Mouse (Mus musculus): ENCODE measurements around the gene Col6a1. TPM values are rescaled to one million over a fixed set of nuclear protein-coding genes. Genes with fewer than 3 reads are reported as not detected.
"Not testable (repeated sequence)": the region's sequence is repeated elsewhere in the genome, so short reads cannot be mapped to it uniquely, and the experiment has no call there.

Gene Col6a1
- 14.1 and 14.4 TPM in 2 replicates for polyA plus RNA-seq (2016; fragmentation: Nextera tagmentation; extraction: Ambion mirVana)

DNA sequence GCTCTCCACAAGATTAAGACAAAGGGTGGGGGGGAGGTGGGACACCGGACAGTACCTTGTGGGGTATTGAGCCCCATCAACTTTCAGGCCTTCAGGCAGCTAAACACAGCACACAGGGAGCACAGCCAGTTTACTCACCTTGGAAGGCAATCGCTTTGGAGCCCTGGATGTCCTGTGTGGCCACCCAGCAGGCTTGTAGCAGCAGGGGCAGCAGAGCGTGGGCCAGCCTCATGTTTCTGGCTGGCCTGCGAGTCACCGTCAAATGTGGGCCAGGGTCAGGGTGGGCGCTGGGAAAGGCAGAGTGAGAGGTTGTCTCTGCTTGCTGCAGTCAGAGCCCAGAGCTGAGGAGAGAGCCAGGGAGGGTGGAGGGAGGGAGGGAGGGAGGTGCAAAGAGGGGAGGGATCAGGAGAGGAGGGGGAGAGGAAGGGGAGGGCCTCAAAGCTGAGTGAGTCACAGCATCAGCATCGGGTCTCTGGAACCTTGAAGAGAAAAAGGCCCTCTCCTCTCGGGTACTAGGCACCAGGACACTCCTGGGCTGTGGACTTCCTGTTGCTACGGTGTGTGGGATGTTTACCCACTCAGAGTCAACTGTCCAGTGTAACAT is at the start of gene Col6a1:
TSS of gene Col6a1 (minus strand) at position 487 of the 604 bp plus-strand sequence.
- Histone ChIP-seq H3K36me3 (no peaks in the 10 kb centered on the region), H3K27ac (no peak within 1 kb of the TSS), H3K9ac (no peak within 1 kb of the TSS), H3K4me2 (peak within 1 kb of the TSS; percentile 0; the same call in 1 of the 2 replicates), H3K27me3 (replicated peaks) (0 out of 2 replicates have a peak, but pooled peaks cover 8% of the 10 kb centered on the region), H3K9me3 (replicated peaks) (no peaks in the 10 kb centered on the region), H3K4me3 (no peak within 1 kb of the TSS), H3K4me1 (no peaks in the 10 kb centered on the region)
- no peak for ATAC-seq
- 40% methylated on average over 9 of the region's 9 CpGs for WGBS (ENCODE audit: insufficient replicate concordance)

DNA sequence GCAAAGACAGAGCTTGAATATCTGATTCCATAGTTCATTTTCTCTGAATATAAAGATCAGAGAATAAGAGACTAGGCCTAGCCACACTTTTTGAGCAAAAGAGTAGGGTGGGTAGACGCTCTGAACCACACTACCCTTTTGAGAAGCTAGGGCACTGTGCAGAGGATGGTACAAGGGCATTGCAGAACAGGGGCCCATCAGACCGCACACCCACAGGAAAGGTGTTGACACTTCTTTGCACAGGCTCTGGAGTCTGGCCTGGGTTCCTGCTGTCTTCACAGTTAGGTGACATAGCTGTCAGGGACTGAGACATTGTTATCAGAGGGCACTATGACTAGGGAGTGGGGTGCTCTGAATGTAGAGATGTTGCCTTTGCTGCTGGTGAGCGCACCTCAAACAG is 45.7 kb upstream of the Col6a1 start:
- Histone ChIP-seq H3K9ac (no peak overlapping the region), H3K36me3 (no peaks in the 10 kb centered on the region), H3K4me1 (no peaks in the 10 kb centered on the region), H3K4me2 (no peak overlapping the region), H3K9me3 (replicated peaks) (no peaks in the 10 kb centered on the region), H3K4me3 (no peak overlapping the region), H3K27ac (no peak overlapping the region), H3K27me3 (replicated peaks) (no peaks in the 10 kb centered on the region)
- WGBS (ENCODE audit: insufficient replicate concordance) = 68% methylated on average over 3 of the region's 3 CpGs
- ATAC-seq = no peak

DNA sequence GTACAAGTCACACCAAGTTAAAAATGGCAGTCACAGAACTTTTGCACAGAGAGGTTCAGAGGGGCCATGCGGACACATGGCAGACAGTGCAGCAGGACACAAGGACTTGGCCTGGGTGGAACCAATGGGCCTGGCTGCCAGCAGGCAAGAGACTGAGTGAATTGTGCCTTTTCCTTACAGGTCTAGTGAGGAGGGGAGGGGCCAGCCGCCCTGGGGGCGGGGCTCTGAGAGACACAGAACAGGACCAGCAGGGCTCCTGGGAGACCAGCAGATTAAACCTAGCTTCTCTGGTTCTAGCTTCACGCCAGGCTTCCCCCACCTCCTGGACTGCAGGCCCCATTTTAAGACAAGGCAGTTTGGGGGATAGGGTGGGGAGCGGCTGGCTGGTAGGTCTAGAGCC is 45.1 kb upstream of the Col6a1 start:
- no peaks in the 10 kb centered on the region for H3K36me3 ChIP-seq

DNA sequence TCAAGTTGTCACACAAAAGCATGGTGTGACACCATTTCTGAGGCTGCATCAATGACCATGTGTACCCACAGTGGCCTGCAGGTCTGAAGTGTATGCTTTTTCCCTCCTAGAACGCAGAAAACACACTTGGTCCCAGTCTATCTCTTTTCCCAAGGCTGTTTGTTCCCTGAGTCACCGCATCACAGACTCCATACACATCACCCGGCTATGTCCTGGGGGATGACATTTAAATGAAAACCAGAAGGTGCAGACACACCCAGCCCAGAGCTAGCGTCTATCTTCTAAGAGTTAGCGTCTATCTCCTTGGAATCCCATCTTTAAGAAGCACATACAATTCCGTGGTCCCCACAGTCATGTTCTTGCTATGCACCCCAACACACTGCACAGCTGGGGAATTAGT is 43.6 kb upstream of the Col6a1 start:
- WGBS (ENCODE audit: insufficient replicate concordance) = 82% methylated on average over 6 of the region's 6 CpGs
- no peaks in the 10 kb centered on the region for H3K27me3 ChIP-seq (replicated peaks)
- no peak overlapping the region for H3K9ac ChIP-seq
- no peak overlapping the region for H3K4me3 ChIP-seq
- no peaks in the 10 kb centered on the region for H3K36me3 ChIP-seq
- no peak for ATAC-seq
- H3K4me1 ChIP-seq = no peaks in the 10 kb centered on the region
- no peak overlapping the region for H3K4me2 ChIP-seq
- H3K27ac ChIP-seq = no peak overlapping the region
- no peaks in the 10 kb centered on the region for H3K9me3 ChIP-seq (replicated peaks)

More for the DNA sequence above, 45.1 kb upstream of the Col6a1 start:
- Histone ChIP-seq H3K4me3 (no peak overlapping the region), H3K9me3 (replicated peaks) (no peaks in the 10 kb centered on the region), H3K9ac (no peak overlapping the region), H3K27me3 (replicated peaks) (no peaks in the 10 kb centered on the region), H3K4me1 (no peaks in the 10 kb centered on the region), H3K27ac (no peak overlapping the region), H3K4me2 (no peak overlapping the region)
- ATAC-seq = no peak
- 40% methylated on average over 5 of the region's 5 CpGs for WGBS (ENCODE audit: insufficient replicate concordance)

DNA sequence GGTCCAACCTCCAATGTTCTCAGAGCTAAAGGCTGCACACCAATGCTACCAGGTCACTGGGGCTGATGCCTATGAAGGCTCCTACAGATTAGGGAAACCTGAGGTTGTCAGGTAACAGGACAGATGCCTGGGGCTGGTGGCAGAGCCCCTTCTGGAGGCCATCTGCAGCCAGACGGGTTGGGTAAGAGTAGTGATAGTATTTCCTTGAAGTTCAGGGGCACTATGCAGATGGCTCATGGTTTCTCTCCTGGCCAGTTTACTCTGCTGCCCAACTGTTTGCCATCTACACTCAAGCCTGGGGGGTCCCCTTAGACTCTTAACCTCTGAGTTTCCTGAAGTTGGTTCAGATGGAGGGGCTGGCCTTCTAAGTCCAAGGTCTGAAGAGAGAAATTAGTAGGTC is 40.2 kb upstream of the Col6a1 start:
- Histone ChIP-seq H3K4me1 (no peaks in the 10 kb centered on the region), H3K4me3 (no peak overlapping the region), H3K9me3 (replicated peaks) (no peaks in the 10 kb centered on the region), H3K36me3 (no peaks in the 10 kb centered on the region), H3K4me2 (no peak overlapping the region), H3K27me3 (replicated peaks) (no peaks in the 10 kb centered on the region), H3K27ac (no peak overlapping the region), H3K9ac (no peak overlapping the region)
- 45% methylated on average over 1 of the region's 1 CpGs for WGBS (ENCODE audit: insufficient replicate concordance)
- ATAC-seq = no peak

DNA sequence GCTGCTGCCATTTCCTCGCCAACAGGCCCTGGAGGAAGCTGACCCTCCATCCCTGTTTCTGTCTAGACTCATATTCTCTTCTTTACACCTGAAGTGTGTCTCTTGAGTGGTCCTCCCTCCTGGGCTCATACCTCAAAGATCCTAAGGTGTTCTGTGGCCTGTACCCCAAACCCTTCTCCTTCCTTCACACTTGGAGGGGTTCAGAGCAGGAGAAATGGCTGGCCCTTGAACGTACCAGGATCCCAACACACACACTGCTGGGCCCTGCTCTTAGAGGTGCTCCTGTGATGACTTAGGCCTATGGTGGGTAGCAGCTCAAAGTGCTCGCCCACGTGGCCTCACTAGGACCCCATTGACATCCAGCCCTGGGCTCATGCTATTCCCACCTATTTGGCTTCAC is 39.0 kb upstream of the Col6a1 start:
- no peak overlapping the region for H3K9ac ChIP-seq
- H3K4me1 ChIP-seq = no peaks in the 10 kb centered on the region
- H3K27ac ChIP-seq = no peak overlapping the region
- H3K4me3 ChIP-seq = no peak overlapping the region
- no peak for ATAC-seq
- no peaks in the 10 kb centered on the region for H3K27me3 ChIP-seq (replicated peaks)
- H3K4me2 ChIP-seq = no peak overlapping the region
- WGBS (ENCODE audit: insufficient replicate concordance) = 71% methylated on average over 4 of the region's 4 CpGs
- H3K9me3 ChIP-seq (replicated peaks) = no peaks in the 10 kb centered on the region
- H3K36me3 ChIP-seq = no peaks in the 10 kb centered on the region

DNA sequence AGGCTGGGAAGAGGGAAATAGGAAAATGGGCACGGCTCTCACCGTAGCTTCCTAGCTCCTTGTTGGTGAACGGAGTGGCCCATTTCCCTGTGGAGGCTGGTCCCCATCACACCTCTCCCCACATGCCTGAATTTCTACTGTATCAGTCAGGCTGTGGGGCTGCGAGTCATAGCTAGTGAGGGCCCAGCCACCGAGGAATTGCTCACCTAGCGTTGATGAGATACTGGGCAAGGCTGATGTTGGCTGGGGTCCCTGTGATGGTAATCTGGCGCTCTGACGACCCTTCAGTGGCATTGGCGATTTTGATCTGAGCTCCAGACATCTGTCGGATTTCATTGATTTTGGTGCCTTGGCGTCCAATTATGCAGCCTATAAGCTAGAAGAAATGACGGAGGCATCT is 37.0 kb upstream of the Col6a1 start:
- Histone ChIP-seq H3K9ac (no peak overlapping the region), H3K4me3 (no peak overlapping the region), H3K4me1 (no peaks in the 10 kb centered on the region), H3K27ac (no peak overlapping the region), H3K27me3 (replicated peaks) (no peaks in the 10 kb centered on the region), H3K36me3 (no peaks in the 10 kb centered on the region), H3K4me2 (no peak overlapping the region), H3K9me3 (replicated peaks) (no peaks in the 10 kb centered on the region)
- WGBS (ENCODE audit: insufficient replicate concordance) = 76% methylated on average over 12 of the region's 12 CpGs
- no peak for ATAC-seq

DNA sequence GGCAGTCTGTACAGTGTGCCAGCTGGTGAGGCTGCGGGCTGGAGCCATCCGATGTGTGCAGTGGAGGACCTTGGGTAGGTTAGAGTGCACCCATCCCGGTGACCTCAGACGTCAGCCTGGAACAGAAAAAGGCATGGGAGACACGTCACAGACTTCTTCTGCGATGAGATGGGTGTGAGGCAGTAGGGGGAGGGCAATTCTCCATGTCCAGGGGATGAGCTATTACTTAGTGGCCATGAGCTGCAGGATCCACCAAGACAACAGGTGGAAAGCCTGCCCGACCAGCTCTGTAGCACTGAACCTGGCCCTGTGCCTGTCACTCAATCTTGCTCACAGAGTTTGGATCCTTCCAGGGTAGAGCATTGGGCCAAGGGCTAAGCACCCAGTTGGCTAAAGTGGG is 36.4 kb upstream of the Col6a1 start:
- ATAC-seq = no peak
- 73% methylated on average over 7 of the region's 7 CpGs for WGBS (ENCODE audit: insufficient replicate concordance)
- Histone ChIP-seq H3K4me1 (no peaks in the 10 kb centered on the region), H3K4me2 (no peak overlapping the region), H3K36me3 (no peaks in the 10 kb centered on the region), H3K27me3 (replicated peaks) (no peaks in the 10 kb centered on the region), H3K4me3 (no peak overlapping the region), H3K9me3 (replicated peaks) (no peaks in the 10 kb centered on the region), H3K27ac (no peak overlapping the region), H3K9ac (no peak overlapping the region)

DNA sequence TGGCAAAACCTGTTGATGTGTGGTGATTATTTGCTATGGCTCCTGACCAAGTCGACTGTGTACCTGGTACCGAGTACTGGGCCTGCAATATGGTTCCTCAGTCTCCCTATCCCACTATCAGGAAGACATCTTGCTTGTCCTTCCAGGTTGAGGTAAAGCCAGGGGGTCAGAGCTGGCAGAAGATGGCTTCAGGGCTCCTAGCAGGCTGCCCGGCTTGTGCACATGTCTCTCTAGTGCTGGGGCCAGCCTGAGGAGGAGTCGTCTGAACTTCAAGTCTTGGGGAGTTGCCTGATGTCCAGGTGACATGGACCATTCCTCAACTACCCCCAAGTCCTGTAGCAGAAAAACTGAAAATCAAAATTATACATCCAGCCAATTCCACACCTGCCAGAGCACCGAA is 33.9 kb upstream of the Col6a1 start:
- WGBS (ENCODE audit: insufficient replicate concordance) = 68% methylated on average over 5 of the region's 5 CpGs
- Histone ChIP-seq H3K9me3 (replicated peaks) (no peaks in the 10 kb centered on the region), H3K4me3 (no peak overlapping the region), H3K27ac (no peak overlapping the region), H3K4me2 (no peak overlapping the region), H3K36me3 (no peaks in the 10 kb centered on the region), H3K4me1 (no peaks in the 10 kb centered on the region), H3K9ac (no peak overlapping the region), H3K27me3 (replicated peaks) (no peaks in the 10 kb centered on the region)
- ATAC-seq = no peak

DNA sequence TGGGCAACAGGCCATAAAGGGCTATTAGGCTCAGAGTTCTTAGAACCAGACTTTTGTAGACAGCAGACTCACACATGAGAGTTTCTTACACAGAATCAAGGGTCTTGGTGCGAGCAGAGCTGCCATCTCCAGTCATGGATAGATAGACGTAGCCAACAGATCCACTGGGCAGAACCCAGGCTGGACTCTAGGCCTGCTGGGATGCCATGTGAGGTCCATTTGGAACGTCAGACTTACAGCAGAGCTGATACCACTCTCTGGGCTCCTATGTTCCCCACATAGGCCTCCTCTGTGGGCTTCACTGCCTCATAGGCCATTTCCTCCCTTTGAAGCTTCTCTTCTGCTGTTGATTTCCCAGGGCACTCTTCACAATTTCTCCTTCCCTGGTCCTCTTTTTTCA is 27.7 kb upstream of the Col6a1 start:
- no peaks in the 10 kb centered on the region for H3K9me3 ChIP-seq (replicated peaks)
- H3K9ac ChIP-seq = no peak overlapping the region
- H3K27ac ChIP-seq = no peak overlapping the region
- ATAC-seq = no peak
- H3K4me2 ChIP-seq = no peak overlapping the region
- no peaks in the 10 kb centered on the region for H3K4me1 ChIP-seq
- H3K27me3 ChIP-seq (replicated peaks) = no peaks in the 10 kb centered on the region
- WGBS (ENCODE audit: insufficient replicate concordance) = 63% methylated on average over 3 of the region's 3 CpGs
- H3K4me3 ChIP-seq = no peak overlapping the region
- H3K36me3 ChIP-seq = no peaks in the 10 kb centered on the region

DNA sequence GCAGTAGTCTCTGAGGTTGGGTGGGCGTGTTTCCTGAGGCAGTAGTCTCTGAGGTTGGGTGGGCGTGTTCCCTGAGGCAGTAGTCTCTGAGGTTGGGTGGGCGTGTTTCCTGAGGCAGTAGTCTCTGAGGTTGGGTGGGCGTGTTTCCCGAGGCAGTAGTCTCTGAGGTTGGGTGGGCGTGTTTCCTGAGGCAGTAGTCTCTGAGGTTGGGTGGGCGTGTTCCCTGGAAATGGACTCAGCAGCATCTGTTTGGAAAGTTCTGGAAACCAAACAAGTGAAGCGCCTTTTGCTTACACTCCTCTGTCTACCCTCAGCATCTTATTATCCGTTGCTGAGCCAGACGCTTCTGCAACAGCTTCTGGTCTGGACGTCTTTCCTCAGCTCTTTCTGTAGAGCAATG is 18.3 kb upstream of the Col6a1 start:
- not testable (repeated sequence) for H3K36me3 ChIP-seq; H3K4me1 ChIP-seq; H3K9me3 ChIP-seq (replicated peaks); H3K4me3 ChIP-seq; ATAC-seq; H3K27ac ChIP-seq; H3K9ac ChIP-seq; H3K4me2 ChIP-seq; H3K27me3 ChIP-seq (replicated peaks)
- 27% methylated on average over 11 of the region's 11 CpGs for WGBS (ENCODE audit: insufficient replicate concordance)

DNA sequence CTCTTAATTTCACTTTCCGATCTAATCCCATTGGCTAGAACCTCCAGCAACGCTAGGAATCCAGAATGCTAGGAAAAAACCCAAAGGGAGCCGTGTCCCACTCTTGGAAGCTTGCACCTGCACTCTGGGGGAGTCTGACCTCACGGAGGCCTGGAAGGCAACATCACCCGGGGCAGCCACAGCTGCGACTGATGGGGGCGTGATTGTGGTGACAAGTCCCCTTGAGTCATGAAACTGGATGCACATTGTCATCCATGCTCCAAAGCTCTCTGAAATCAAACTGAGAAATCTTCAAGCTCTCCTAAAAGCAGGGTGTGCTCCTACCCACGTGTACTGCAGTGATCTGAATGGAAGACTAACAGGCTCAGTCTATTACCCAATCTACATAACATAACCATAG is 10.8 kb upstream of the Col6a1 start:
- 0 out of 2 replicates have a peak, but pooled peaks cover 3% of the 10 kb centered on the region for H3K4me1 ChIP-seq
- no peak overlapping the region for H3K27ac ChIP-seq
- H3K4me2 ChIP-seq = no peak overlapping the region
- H3K36me3 ChIP-seq = no peaks in the 10 kb centered on the region
- no peak overlapping the region for H3K4me3 ChIP-seq
- H3K27me3 ChIP-seq (replicated peaks) = peaks cover 11% of the 10 kb centered on the region
- 60% methylated on average over 8 of the region's 8 CpGs for WGBS (ENCODE audit: insufficient replicate concordance)
- no peaks in the 10 kb centered on the region for H3K9me3 ChIP-seq (replicated peaks)
- no peak overlapping the region for H3K9ac ChIP-seq
- no peak for ATAC-seq

DNA sequence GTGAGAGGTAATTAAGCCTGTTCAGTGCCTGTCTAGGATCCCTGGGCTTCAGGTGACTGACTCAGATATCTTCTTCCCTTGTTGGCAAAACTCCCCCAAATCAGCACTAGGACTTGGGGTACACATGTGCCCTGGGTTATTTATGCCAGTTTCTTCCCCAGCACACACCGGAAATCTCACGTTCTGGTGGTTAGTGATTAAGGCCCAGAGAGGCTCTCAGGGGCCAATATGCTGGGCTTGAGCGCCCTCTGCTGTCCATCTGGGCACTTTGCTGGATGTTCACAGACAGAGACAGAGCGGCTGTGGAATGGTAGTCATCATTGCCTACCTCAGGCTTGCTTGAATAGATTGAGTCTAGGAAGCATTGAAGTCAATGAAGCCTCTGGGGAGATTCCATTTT is 9.0 kb upstream of the Col6a1 start:
- no peak overlapping the region for H3K4me3 ChIP-seq
- H3K9ac ChIP-seq = no peak overlapping the region
- no peak overlapping the region for H3K27ac ChIP-seq
- no peak overlapping the region for H3K4me2 ChIP-seq
- 4% methylated on average over 4 of the region's 4 CpGs for WGBS (ENCODE audit: insufficient replicate concordance)
- H3K9me3 ChIP-seq (replicated peaks) = no peaks in the 10 kb centered on the region
- H3K4me1 ChIP-seq = 0 out of 2 replicates have a peak, but pooled peaks cover 3% of the 10 kb centered on the region
- H3K36me3 ChIP-seq = no peaks in the 10 kb centered on the region
- peaks cover 18% of the 10 kb centered on the region for H3K27me3 ChIP-seq (replicated peaks)
- ATAC-seq = 0 out of 2 replicates have a peak, but pooled peaks have one; percentile 42

All from liver, embryonic 12.5 days (tissue).